Mouse (Mus musculus) sigmoid colon, adult 10 weeks (tissue): Measurements from ENCODE around the gene Mme. TPM values are rescaled to one million over a fixed set of nuclear protein-coding genes. Genes with fewer than 3 reads are reported as not detected.

Experiments used
- polyA plus RNA-seq: library from polyadenylated mRNA; stranded (reverse); fragments of 350-450 nt; fragmentation: Illumina TruSeq; extraction: RNeasy Lipid Tissue Mini Kit (QIAGEN cat#74804); gene quantifications from one replicate; pipeline ENCODE4 v1.2.3, GENCODE M21; 2014; ENCODE audit warnings: low read depth, low replicate concordance

The Mme gene
- polyA plus RNA-seq, result 4.9 TPM

DNA sequence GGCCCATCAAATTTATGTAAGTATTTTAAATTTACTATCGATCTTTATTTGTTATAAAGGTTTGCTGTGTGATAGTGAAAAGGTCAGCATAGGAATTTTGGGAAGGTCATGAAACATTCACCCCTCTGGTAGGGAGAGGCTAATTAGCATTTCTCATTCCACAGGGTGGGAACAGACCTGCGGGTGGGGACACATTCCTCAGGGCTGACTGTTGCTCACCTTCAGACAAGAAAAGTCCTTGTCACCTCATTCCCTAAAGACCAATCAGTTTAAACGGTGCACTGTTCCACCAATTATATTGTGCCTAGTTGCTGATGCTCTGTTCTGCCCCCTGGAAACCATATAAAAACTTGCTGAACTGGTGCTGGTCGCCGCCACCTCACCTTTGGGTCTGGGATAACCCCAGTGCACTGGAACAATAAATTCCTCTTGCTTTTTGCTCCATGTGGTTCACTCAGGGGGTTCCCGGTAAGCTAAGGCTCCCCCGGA, at the start of gene Mme:
TSS of gene Mme (plus strand) at position 439 of the 489 bp plus-strand sequence.

Other genes with a start within 250 kb of the Mme start
- gene Gm34302, start 242.3 kb downstream of the Mme start, polyA plus RNA-seq, result not detected